Mouse (Mus musculus): ENCODE data around the gene Lsm4. TPM values are rescaled to one million over a fixed set of nuclear protein-coding genes. Genes with fewer than 3 reads are reported as not detected.
A peak's percentile ranks its signal among the peaks of the same experiment; 100 is the strongest.

The Lsm4 gene
- 10 to 100 TPM; 58.2 to 61.8 TPM for total RNA-seq (2021)
- long read RNA-seq, experiment 1, transcript Lsm4-201 (5 exons, 925 nt): major isoform, 55 of 78 reads
- long read RNA-seq, experiment 1, partial matches to known transcripts: 13 of 78 reads
- long read RNA-seq, experiment 1, other reads (novel, unspliced or antisense): 10 of 78 reads
- long read RNA-seq, experiment 2, transcript Lsm4-201 (5 exons, 925 nt): major isoform, 97 of 125 reads
- long read RNA-seq, experiment 2, partial matches to known transcripts: 17 of 125 reads
- long read RNA-seq, experiment 2, other reads (novel, unspliced or antisense): 10 of 125 reads

DNA sequence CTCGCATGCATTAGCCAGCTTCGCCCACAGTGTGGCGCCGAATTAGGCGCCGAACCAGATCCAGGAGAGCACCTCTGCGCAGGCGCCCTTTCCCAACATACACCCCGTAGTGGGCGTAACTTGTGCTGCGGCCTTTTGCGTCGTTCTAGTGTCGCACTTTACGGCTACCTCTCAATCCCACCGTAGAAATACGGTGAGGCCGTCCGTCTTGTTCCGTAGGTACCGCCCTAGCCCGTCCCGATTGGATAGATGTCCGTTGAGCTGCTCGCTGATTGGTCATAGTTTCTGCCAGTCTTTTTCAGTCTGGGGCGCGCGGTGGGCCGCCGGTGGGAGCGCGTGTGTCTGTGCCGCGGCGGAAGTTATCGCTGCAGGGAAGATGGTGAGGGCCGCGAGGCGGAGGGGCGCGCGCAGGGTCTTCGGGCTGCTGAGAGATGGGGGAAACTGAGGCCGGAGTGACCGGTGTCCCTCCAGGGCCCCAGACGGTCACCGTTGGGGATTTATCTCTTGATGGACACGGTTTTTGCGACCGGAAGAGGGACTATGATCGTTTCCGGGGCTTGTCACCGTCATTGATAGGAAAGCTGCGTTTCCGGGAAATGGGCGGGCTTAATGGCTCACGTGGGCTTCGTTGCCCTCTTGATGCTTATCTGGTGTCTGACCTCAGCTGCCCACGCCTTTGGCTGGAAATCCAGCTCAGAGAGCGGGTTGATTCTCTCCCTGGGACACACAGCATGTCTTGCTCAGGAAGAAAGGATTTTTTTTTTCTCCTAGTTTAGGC lies at the start of gene Lsm4:
Gene Lsm4 (plus strand): TSS at position 170 of the 778 bp plus-strand sequence.
- peak; percentile 86 for TF ChIP-seq CTCF (conservative IDR thresholded peaks at IDR 0.05)
- Histone ChIP-seq H3K27ac (peak within 1 kb of the TSS; percentile 94), H3K4me3 (peak within 1 kb of the TSS; percentile 83)
- peak; percentile 95 to 99 for DNase-seq (ENCODE audit: low spot score in 2 of 2)

DNA sequence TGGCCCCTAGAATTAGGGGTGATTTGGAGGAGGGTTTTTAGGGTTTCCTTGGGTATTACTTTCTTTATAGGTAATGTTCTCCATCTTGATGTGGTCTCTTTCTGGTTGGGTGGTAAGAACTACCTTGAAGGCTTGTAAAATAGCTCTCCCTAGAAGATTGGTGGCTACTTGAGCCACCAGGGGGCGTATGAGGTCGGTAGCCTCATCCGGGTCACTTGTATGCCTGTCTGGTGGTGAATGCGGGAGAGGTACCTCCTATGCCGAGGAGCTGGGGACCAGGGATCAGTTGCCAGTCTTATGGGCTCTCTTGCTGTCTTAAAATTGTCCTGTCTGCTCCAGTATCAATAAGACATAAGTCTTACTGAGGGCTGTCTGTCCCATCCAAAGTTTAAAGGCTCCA lies 47.9 kb upstream of the Lsm4 start:
- peak; percentile 74 for TF ChIP-seq CTCF (conservative IDR thresholded peaks at IDR 0.05)
- no peak overlapping the region for H3K27ac ChIP-seq
- H3K4me3 ChIP-seq: no peak overlapping the region
- no peak for DNase-seq (ENCODE audit: low spot score in 2 of 2)

DNA sequence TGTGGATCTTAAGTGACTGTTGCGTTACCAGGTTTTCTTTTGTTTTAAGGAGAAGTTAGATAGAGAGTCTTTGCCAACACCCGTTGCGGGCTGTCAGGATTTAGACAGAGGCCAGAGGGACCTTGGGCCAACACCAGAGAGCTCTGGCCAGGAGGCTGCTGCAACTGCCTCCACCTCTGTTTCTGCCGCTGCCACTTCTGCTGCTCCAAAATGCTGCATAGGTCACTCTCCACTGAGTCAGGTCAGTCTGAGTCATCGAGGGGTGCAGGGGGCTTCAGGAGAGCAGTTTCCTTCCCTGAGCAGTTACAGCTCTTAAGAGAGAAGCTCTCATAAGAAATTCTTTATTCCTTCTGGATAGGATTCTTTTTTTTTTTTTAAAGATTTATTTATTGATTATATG lies 46.0 kb upstream of the Lsm4 start:
- Histone ChIP-seq H3K4me3 (no peak overlapping the region), H3K27ac (no peak overlapping the region)
- TF ChIP-seq CTCF (conservative IDR thresholded peaks at IDR 0.05): no peak
- no peak for DNase-seq (ENCODE audit: low spot score in 2 of 2)

DNA sequence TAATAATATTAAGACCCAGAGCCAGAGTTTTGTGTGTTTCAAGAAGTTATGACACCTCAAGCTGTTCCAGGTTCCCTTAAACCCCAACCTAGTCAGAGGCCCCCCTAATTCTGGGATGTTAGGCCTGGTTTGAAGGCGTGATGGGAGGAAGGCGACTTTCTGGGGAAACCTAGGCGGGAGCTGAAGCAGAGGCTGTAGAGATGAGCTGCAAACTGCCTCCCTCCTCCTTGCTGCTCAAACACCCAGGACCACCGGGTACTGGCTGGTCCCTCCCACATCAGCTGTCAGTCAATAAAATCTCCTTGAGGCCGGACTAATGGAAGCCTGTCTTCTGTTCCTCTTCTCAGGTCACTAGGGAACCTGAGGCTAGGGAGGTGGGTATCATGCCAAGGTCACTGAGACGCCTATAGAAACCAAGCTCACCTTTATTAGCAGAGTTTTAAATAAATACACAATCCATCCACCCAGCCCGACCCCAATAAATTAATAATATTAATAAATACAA lies 44.0 kb upstream of the Lsm4 start:
- no peak for DNase-seq (ENCODE audit: low spot score in 2 of 2)
- H3K27ac ChIP-seq: peak overlapping the region; percentile 94
- no peak for TF ChIP-seq CTCF (conservative IDR thresholded peaks at IDR 0.05)
- H3K4me3 ChIP-seq: peak overlapping the region; percentile 62

DNA sequence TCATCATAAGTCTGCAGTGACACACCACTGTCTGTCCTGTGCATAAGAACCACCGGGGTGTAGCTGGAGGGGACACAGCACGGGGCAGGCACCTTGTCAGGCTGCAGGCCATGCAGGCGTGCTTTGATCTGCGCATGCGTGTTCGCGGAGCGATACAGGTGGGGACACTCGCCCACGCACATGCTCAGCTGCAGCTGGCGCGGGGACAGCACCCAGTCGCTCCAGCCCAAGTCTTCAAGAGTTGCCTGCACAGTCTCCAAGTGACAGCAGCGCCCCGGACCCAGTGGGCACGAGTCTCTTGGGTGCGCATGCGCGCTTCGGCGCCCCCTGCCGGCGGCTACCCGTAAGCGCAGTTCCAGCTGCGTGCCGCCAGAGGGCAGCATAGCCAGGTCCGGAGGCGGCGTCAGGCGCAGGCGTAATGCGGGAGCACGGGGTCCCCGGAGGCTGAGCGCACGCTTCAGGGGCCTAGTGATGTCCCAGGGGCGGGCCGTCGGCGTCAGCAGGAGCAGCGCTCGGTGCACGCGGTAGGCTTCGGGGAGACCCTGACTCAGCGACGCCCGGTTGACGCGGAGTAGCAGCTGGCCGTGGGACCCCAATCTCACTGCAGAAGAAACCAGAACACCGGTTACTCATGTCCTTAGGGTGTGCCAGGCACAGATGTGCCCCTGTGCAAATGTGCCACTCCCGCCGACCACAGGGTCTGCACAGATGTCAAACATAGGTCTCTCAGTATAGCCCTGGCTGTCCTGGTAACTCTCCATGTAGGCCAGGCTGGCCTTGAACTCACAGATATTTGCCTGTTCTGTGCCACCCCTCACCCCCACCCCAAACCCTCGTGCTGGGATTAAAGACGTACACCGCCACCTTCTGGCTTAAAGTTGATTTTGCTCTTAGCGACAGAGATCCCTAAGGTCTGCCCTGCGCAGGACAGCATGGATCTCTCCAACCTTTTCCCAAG lies 43.2 kb upstream of the Lsm4 start:
- peak overlapping the region; percentile 62 for H3K4me3 ChIP-seq
- DNase-seq (ENCODE audit: low spot score in 2 of 2): peak; percentile 88 to 89
- H3K27ac ChIP-seq: peak overlapping the region; percentile 94
- peak; percentile 98 for TF ChIP-seq CTCF (conservative IDR thresholded peaks at IDR 0.05)

DNA sequence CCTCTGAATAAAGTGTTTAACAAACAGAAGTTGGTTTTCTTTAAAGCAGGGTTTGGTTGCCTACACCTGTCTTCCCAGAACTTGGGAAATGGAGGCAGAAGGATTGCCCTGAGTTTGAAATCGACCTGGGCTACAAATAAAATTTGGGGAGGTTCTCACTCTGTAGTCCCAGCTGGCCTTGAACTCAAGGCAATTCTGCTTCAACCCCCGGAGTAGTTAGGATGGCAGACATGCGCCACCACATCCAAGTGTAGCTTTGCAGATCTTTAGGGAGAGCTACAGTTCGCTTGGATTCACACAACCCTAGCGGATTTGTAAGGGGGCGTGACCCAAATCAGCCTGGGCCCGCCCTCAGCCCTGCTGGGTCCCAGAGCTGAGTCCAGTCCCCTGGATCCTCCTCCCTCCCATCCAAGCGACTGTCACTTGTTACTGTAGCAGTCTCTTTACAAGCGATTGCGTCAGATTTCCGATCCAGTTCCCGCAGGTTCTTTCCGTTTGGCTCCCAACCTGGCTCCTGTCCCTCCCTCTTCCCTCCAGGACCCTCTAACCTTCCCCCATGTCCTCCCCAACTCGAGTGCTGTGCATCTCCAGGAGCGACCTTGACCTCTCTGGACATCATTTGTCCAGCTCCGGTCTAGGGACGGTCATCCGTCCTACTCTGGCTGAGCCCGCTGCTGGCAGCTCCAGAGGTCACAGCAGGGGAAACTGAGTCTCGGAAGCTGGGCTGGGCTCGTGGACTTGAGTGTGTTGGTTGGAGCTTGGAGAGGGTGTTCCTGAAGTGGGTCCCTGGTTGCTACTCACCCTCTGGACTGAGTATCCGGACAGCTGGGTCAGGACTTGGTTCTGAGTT lies 42.3 kb upstream of the Lsm4 start:
- no peak overlapping the region for H3K4me3 ChIP-seq
- no peak for DNase-seq (ENCODE audit: low spot score in 2 of 2)
- H3K27ac ChIP-seq: no peak overlapping the region
- no peak for TF ChIP-seq CTCF (conservative IDR thresholded peaks at IDR 0.05)

DNA sequence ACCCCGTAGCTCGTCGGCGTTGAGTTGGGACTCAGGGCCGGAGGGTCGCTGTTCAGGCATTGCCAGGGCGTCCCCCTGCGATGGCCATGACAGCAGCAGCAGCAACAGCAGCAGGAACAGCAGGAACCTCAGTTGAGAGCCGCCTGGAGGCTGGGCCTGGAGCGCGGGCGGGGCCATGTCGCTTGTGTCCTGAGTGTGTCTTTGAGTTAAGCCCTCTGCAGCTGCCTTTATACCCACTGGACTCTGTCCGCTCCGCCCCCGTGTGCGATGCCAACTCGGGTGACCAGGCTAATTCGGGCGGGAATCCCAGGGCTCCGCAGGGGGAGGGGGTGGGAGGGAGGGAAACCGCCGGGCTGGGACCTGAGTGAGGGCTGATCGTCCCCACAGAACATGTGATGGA lies 41.6 kb upstream of the Lsm4 start:
- H3K27ac ChIP-seq: no peak overlapping the region

DNA sequence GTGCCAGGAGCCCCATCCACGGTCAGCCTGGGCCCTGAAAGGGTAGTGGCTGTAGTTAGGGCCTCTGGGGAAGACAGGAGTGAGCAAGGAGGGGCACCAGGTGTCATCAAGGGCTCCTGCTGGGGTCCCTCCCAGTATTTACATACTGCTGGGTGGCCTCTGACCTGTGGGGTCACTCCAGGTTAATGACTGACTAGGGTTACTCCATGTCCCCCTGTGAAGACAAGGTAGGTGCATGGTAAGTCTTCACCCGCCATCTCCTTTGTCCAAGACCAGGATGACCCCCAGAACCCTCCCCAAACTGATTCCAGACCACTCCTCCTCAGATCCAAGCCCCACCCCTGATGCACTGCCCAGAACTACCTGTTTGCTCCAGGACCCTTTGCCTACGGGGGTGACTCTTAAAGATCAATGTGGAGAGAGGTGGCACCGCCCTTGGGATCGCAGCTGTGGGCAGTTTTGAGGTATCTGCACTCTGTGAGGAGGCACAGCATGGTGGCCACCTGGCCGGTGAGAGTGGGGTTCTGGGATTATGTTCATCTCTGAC lies 40.6 kb upstream of the Lsm4 start, which contains the start of gene Gdf15:
Gene Gdf15 (minus strand): TSS at position 111 of the 547 bp plus-strand sequence.
- no peak for DNase-seq (ENCODE audit: low spot score in 2 of 2)
- Histone ChIP-seq H3K27ac (no peak within 1 kb of the TSS), H3K4me3 (no peak within 1 kb of the TSS)
- no peak for TF ChIP-seq CTCF (conservative IDR thresholded peaks at IDR 0.05)

More for the DNA sequence above, 41.6 kb upstream of the Lsm4 start:
- TF ChIP-seq CTCF (conservative IDR thresholded peaks at IDR 0.05): no peak
- no peak for DNase-seq (ENCODE audit: low spot score in 2 of 2)
- H3K4me3 ChIP-seq: no peak overlapping the region

DNA sequence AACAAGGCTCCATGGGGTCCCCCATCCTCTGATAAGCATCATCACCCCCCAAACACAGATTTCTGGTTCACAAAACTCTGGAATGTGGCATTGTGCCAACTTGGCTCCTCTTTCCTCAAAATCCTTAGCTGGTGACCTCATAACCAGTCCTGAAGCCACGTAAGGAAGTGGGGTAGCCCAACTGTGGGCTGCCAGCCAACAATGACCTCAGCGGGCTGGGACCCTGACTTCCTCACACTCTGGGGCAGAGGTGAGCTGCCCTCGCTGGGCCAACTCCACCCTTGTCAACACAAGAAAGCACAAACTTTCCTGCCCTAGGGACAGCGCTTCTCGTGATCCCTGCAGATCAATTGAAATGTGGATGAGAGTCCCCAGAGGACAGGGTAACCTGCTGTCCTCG lies 39.0 kb upstream of the Lsm4 start:
- H3K4me3 ChIP-seq: no peak overlapping the region
- TF ChIP-seq CTCF (conservative IDR thresholded peaks at IDR 0.05): no peak
- no peak overlapping the region for H3K27ac ChIP-seq
- no peak for DNase-seq (ENCODE audit: low spot score in 2 of 2)

DNA sequence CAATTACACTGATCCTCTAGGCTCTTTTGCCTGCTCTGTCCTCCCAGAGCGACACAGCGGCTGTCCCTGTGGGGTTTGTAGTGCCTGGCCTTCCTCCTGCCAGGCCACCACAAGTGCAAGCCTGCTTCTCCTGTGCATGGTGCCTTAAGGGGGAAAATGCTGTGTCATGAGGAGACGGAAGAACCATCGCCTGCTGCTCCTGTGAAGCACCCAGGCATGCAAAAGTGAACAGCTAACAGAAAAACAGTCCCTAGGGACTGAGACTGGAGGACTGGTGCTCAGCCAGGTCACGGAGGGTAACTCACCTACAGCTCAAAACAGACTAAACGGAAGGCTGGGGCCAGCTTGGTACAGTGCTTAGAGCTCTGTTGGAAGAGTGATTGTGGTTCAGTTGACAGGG lies 37.5 kb upstream of the Lsm4 start:
- Histone ChIP-seq H3K4me3 (no peak overlapping the region), H3K27ac (no peak overlapping the region)
- DNase-seq (ENCODE audit: low spot score in 2 of 2): no peak
- TF ChIP-seq CTCF (conservative IDR thresholded peaks at IDR 0.05): no peak

DNA sequence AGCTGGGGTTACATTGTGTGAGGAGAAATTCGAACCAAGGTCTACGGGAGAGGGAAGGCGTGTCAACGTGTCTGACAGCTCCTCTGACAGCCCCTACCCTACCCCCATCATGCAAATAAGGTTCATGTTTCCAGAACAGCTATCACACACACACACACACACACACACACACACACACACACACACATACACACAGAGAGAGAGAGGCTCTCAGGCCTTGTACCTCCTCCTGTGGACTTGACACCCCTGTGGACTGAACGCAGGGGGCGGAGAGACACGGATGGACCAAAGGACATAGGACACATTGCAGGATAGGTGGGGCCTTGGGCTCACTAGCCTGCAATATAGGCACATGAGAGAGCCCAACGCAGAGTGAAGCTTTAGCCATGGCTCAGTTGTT lies 36.2 kb upstream of the Lsm4 start:
- no peak for TF ChIP-seq CTCF (conservative IDR thresholded peaks at IDR 0.05)
- H3K27ac ChIP-seq: no peak overlapping the region
- H3K4me3 ChIP-seq: no peak overlapping the region
- no peak for DNase-seq (ENCODE audit: low spot score in 2 of 2)
